Mouse (Mus musculus) embryonic facial prominence, embryonic 14.5 days (tissue): ENCODE results near the gene Anks4b. TPM values are rescaled to one million over a fixed set of nuclear protein-coding genes. Genes with fewer than 3 reads are reported as not detected.

Source experiments
- ATAC-seq: fragments of 200-750 bp; cut with Nextera tagmentation; 2 replicates; pipeline ENCODE4 v1.8.0; 2017; ENCODE audit warnings: low read depth, moderate number of reproducible peaks, moderate TSS enrichment
- DNase-seq: peaks from one replicate; pipeline ENCODE4 v3.0.0-alpha.2; 2015; ENCODE audit warnings: low spot score
- H3K27ac ChIP-seq: fragments of 300-500 bp; sonication (generic); replicated peaks from 2 replicates; pipeline ENCODE4 v1.5.1; 2014; ENCODE audit warnings: low read depth, mild to moderate bottlenecking, low read length, moderate library complexity
- H3K27me3 ChIP-seq: fragments of 300-500 bp; sonication (generic); replicated peaks from 2 replicates; pipeline ENCODE4 v1.6.1; 2014; ENCODE audit warnings: low read length; ENCODE audit not compliant: control insufficient read depth, insufficient read depth
- H3K36me3 ChIP-seq: fragments of 300-500 bp; sonication (generic); 2 replicates; pipeline ENCODE4 v1.6.1; 2014; ENCODE audit warnings: low read length, mixed read lengths; ENCODE audit not compliant: control insufficient read depth, insufficient read depth
- H3K4me1 ChIP-seq: fragments of 300-500 bp; sonication (generic); 2 replicates; pipeline ENCODE4 v1.6.1; 2014; ENCODE audit warnings: antibody characterized with exemption, low read length; ENCODE audit not compliant: control insufficient read depth, insufficient read depth
- H3K4me2 ChIP-seq: fragments of 300-500 bp; sonication (generic); 2 replicates; pipeline ENCODE4 v1.6.1; 2014; ENCODE audit warnings: low read depth, mild to moderate bottlenecking, low read length, moderate library complexity, mixed read lengths
- H3K4me3 ChIP-seq: fragments of 300-500 bp; sonication (generic); 2 replicates; pipeline ENCODE4 v1.5.1; 2014; ENCODE audit warnings: low read depth, mild to moderate bottlenecking, low read length
- H3K9ac ChIP-seq: fragments of 300-500 bp; sonication (generic); 2 replicates; pipeline ENCODE4 v1.6.1; 2014; ENCODE audit warnings: low read depth, mild to moderate bottlenecking, low read length, moderate library complexity, mixed read lengths
- H3K9me3 ChIP-seq: fragments of 300-500 bp; sonication (generic); 2 replicates; pipeline ENCODE4 v1.6.1; 2016; ENCODE audit warnings: low read length; ENCODE audit not compliant: control insufficient read depth
- WGBS: fragments of 180-500 bp; shearing (Covaris S2); extraction: QIAGEN DNeasy Blood & Tissue Kit; methylation state at CpG from one replicate; pipeline ENCODE4 v1.1.7; 2014; 5-methylcytosine and 5-hydroxymethylcytosine counted together
- polyA plus RNA-seq: library from polyadenylated mRNA; unstranded; fragments of >200 nt; fragmentation: Nextera tagmentation; extraction: Ambion mirVana; gene quantifications from 2 replicates; pipeline ENCODE4 v1.2.1, GENCODE M21; 2014

Gene Anks4b
- polyA plus RNA-seq, 1 experiment from 2014 or later: not detected

- H3K27me3 ChIP-seq: no peaks in the 10 kb centered on the region
- H3K9me3 ChIP-seq: no peaks in the 10 kb centered on the region
- no peaks in the 10 kb centered on the region for H3K36me3 ChIP-seq
- WGBS: 76% methylated on average over 2 of the region's 2 CpGs
- H3K4me3 ChIP-seq: no peak overlapping the region
- H3K27ac ChIP-seq: no peak overlapping the region
- H3K4me2 ChIP-seq: no peak overlapping the region
- ATAC-seq (no peak), DNase-seq (no peak)
- no peaks in the 10 kb centered on the region for H3K4me1 ChIP-seq
- no peak overlapping the region for H3K9ac ChIP-seq
Observed at GRCm38 (mm10) chr7:120150898-120151297, 22.8 kb upstream of the Anks4b start.

- Histone ChIP-seq H3K27me3 (no peaks in the 10 kb centered on the region), H3K4me3 (no peak overlapping the region), H3K9me3 (no peaks in the 10 kb centered on the region), H3K4me1 (peaks cover 16% of the 10 kb centered on the region; the same call in 1 of the 2 replicates), H3K27ac (no peak overlapping the region), H3K9ac (no peak overlapping the region), H3K4me2 (no peak overlapping the region), H3K36me3 (no peaks in the 10 kb centered on the region)
- WGBS: 14% methylated on average over 2 of the region's 2 CpGs
- ATAC-seq (no peak), DNase-seq (peak; percentile 19)
Observed at GRCm38 (mm10) chr7:120156841-120157409, 16.7 kb upstream of the Anks4b start.

- peak; percentile 23 for DNase-seq
- Histone ChIP-seq H3K36me3 (no peaks in the 10 kb centered on the region), H3K4me2 (no peak overlapping the region), H3K4me3 (no peak overlapping the region), H3K9me3 (no peaks in the 10 kb centered on the region), H3K4me1 (peaks cover 16% of the 10 kb centered on the region; the same call in 1 of the 2 replicates), H3K27ac (no peak overlapping the region), H3K27me3 (no peaks in the 10 kb centered on the region), H3K9ac (no peak overlapping the region)
- 34% methylated on average over 5 of the region's 5 CpGs for WGBS
- no peak; the same call in 1 of the 2 replicates for ATAC-seq
Observed at GRCm38 (mm10) chr7:120157575-120158061, 16.0 kb upstream of the Anks4b start.

GRCm38 (mm10) chr7:120158121-120158613 lies 15.5 kb upstream of the Anks4b start:
- peaks cover 16% of the 10 kb centered on the region; the same call in 1 of the 2 replicates for H3K4me1 ChIP-seq
- H3K9me3 ChIP-seq: no peaks in the 10 kb centered on the region
- H3K27me3 ChIP-seq: no peaks in the 10 kb centered on the region
- WGBS: 23% methylated on average over 4 of the region's 4 CpGs
- H3K27ac ChIP-seq: no peak overlapping the region
- H3K9ac ChIP-seq: no peak overlapping the region
- no peak for DNase-seq
- no peak overlapping the region for H3K4me3 ChIP-seq
- peak; percentile 50; the same call in 1 of the 2 replicates for ATAC-seq
- no peaks in the 10 kb centered on the region for H3K36me3 ChIP-seq
- no peak overlapping the region for H3K4me2 ChIP-seq

- H3K4me3 ChIP-seq: no peak overlapping the region
- H3K9ac ChIP-seq: no peak overlapping the region
- DNase-seq (peak; percentile 20), ATAC-seq (no peak; the same call in 1 of the 2 replicates)
- H3K4me1 ChIP-seq: no peaks in the 10 kb centered on the region
- WGBS: 83% methylated on average over 11 of the region's 11 CpGs
- no peak overlapping the region for H3K27ac ChIP-seq
- H3K9me3 ChIP-seq: no peaks in the 10 kb centered on the region
- H3K27me3 ChIP-seq: no peaks in the 10 kb centered on the region
- H3K36me3 ChIP-seq: no peaks in the 10 kb centered on the region
- H3K4me2 ChIP-seq: no peak overlapping the region
Observed at GRCm38 (mm10) chr7:120163581-120164251, 9.9 kb upstream of the Anks4b start.

- no peaks in the 10 kb centered on the region for H3K36me3 ChIP-seq
- no peaks in the 10 kb centered on the region for H3K27me3 ChIP-seq
- H3K4me2 ChIP-seq: no peak overlapping the region
- ATAC-seq (no peak), DNase-seq (no peak)
- H3K9ac ChIP-seq: no peak overlapping the region
- WGBS: 100% methylated on average over 1 of the region's 1 CpGs
- no peaks in the 10 kb centered on the region for H3K4me1 ChIP-seq
- H3K4me3 ChIP-seq: no peak overlapping the region
- H3K27ac ChIP-seq: no peak overlapping the region
- H3K9me3 ChIP-seq: no peaks in the 10 kb centered on the region
Observed at GRCm38 (mm10) chr7:120172188-120172700, 1.4 kb upstream of the Anks4b start.

- no peaks in the 10 kb centered on the region for H3K36me3 ChIP-seq
- no peak overlapping the region for H3K27ac ChIP-seq
- no peaks in the 10 kb centered on the region for H3K9me3 ChIP-seq
- no peaks in the 10 kb centered on the region for H3K27me3 ChIP-seq
- no peak overlapping the region for H3K4me3 ChIP-seq
- H3K4me2 ChIP-seq: no peak overlapping the region
- DNase-seq (no peak), ATAC-seq (no peak)
- no peak overlapping the region for H3K9ac ChIP-seq
- WGBS: 69% methylated on average over 11 of the region's 11 CpGs
- H3K4me1 ChIP-seq: no peaks in the 10 kb centered on the region; the same call in 1 of the 2 replicates
Observed at GRCm38 (mm10) chr7:120174723-120175504, 1.3 kb downstream of the Anks4b start.

- Histone ChIP-seq H3K9ac (no peak overlapping the region), H3K27me3 (no peaks in the 10 kb centered on the region), H3K4me3 (no peak overlapping the region), H3K9me3 (no peaks in the 10 kb centered on the region), H3K36me3 (no peaks in the 10 kb centered on the region), H3K4me2 (no peak overlapping the region), H3K27ac (no peak overlapping the region), H3K4me1 (no peaks in the 10 kb centered on the region; the same call in 1 of the 2 replicates)
- DNase-seq: no peak
- ATAC-seq: no peak
- WGBS: 77% methylated on average over 3 of the region's 3 CpGs
Observed at GRCm38 (mm10) chr7:120177611-120178010, 4.0 kb downstream of the Anks4b start.
